Mouse (Mus musculus) megakaryocyte, embryonic 14.5 days (primary cell): ENCODE results near the gene Csnk1g2. TPM values are rescaled to one million over a fixed set of nuclear protein-coding genes. Genes with fewer than 3 reads are reported as not detected.

Experiments used
- H3K27me3 ChIP-seq: replicated peaks from 2 replicates; pipeline ENCODE3; 2012; ENCODE audit warnings: inconsistent platforms
- H3K36me3 ChIP-seq: replicated peaks from 2 replicates; pipeline ENCODE3; 2012; ENCODE audit warnings: low read length, inconsistent platforms, mixed read lengths
- H3K4me1 ChIP-seq: 2 replicates; pipeline ENCODE4 v1.6.1; 2012; ENCODE audit warnings: inconsistent platforms
- H3K4me3 ChIP-seq: replicated peaks from 2 replicates; pipeline ENCODE3; 2012; ENCODE audit warnings: moderate library complexity, mild to moderate bottlenecking, inconsistent platforms
- H3K9me3 ChIP-seq: 2 replicates; pipeline ENCODE4 v1.6.1; 2012; ENCODE audit warnings: inconsistent platforms
- FLI1 ChIP-seq: IDR thresholded peaks from 2 replicates; pipeline ENCODE4 v1.6.1; 2012; ENCODE audit warnings: low read length, inconsistent platforms, mixed read lengths
- GATA1 ChIP-seq: IDR thresholded peaks from 3 replicates; pipeline ENCODE4 v1.6.1; 2012; ENCODE audit warnings: mixed read lengths, low read length, inconsistent platforms, borderline replicate concordance
- polyA plus RNA-seq: library from polyadenylated mRNA; stranded (reverse); fragments of >175 nt; gene quantifications from 2 replicates; pipeline ENCODE4 v1.2.3, GENCODE M21; 2012; ENCODE audit warnings: low replicate concordance; ENCODE audit not compliant: insufficient read depth

Gene Csnk1g2
- polyA plus RNA-seq, 1 experiment: 476 TPM

- Histone ChIP-seq H3K36me3 (peaks cover 71% of the 10 kb centered on the region), H3K4me1 (peaks cover 81% of the 10 kb centered on the region), H3K9me3 (no peaks in the 10 kb centered on the region)
Observed at GRCm38 (mm10) chr10:80610116-80610785, 12.4 kb upstream of the Csnk1g2 start.

GRCm38 (mm10) chr10:80611024-80611423 lies 11.6 kb upstream of the Csnk1g2 start:
- H3K4me3 ChIP-seq: peak overlapping the region; percentile 77
- peaks cover 76% of the 10 kb centered on the region for H3K36me3 ChIP-seq
- peaks cover 84% of the 10 kb centered on the region for H3K4me1 ChIP-seq
- TF ChIP-seq FLI1 (no peak), GATA1 (no peak)
- H3K9me3 ChIP-seq: no peaks in the 10 kb centered on the region
- no peaks in the 10 kb centered on the region for H3K27me3 ChIP-seq

More at GRCm38 (mm10) chr10:80610116-80610785, 12.4 kb upstream of the Csnk1g2 start:
- TF ChIP-seq GATA1: no peak
- no peak for TF ChIP-seq FLI1
- peak overlapping the region; percentile 77 for H3K4me3 ChIP-seq
- no peaks in the 10 kb centered on the region for H3K27me3 ChIP-seq

GRCm38 (mm10) chr10:80611905-80612304 lies 10.7 kb upstream of the Csnk1g2 start:
- Histone ChIP-seq H3K9me3 (no peaks in the 10 kb centered on the region), H3K4me3 (no peak overlapping the region), H3K27me3 (no peaks in the 10 kb centered on the region), H3K4me1 (peaks cover 82% of the 10 kb centered on the region), H3K36me3 (peaks cover 72% of the 10 kb centered on the region)
- no peak for TF ChIP-seq GATA1
- no peak for TF ChIP-seq FLI1

GRCm38 (mm10) chr10:80613821-80614220 lies 8.8 kb upstream of the Csnk1g2 start:
- peaks cover 56% of the 10 kb centered on the region for H3K36me3 ChIP-seq
- H3K4me3 ChIP-seq: no peak overlapping the region
- TF ChIP-seq FLI1 (no peak), GATA1 (no peak)
- H3K4me1 ChIP-seq: peaks cover 77% of the 10 kb centered on the region
- H3K9me3 ChIP-seq: no peaks in the 10 kb centered on the region
- no peaks in the 10 kb centered on the region for H3K27me3 ChIP-seq

- TF ChIP-seq GATA1: no peak
- TF ChIP-seq FLI1: no peak
- H3K4me3 ChIP-seq: no peak overlapping the region
- no peaks in the 10 kb centered on the region for H3K9me3 ChIP-seq
- H3K4me1 ChIP-seq: peaks cover 73% of the 10 kb centered on the region
- H3K36me3 ChIP-seq: peaks cover 50% of the 10 kb centered on the region
- H3K27me3 ChIP-seq: no peaks in the 10 kb centered on the region
Observed at GRCm38 (mm10) chr10:80614351-80614750, 8.3 kb upstream of the Csnk1g2 start.

- TF ChIP-seq FLI1 (no peak), GATA1 (no peak)
- Histone ChIP-seq H3K9me3 (no peaks in the 10 kb centered on the region), H3K4me1 (peaks cover 64% of the 10 kb centered on the region), H3K4me3 (peak overlapping the region; percentile 56), H3K36me3 (peaks cover 35% of the 10 kb centered on the region), H3K27me3 (no peaks in the 10 kb centered on the region)
Observed at GRCm38 (mm10) chr10:80618181-80618580, 4.5 kb upstream of the Csnk1g2 start.

- peaks cover 29% of the 10 kb centered on the region for H3K36me3 ChIP-seq
- H3K9me3 ChIP-seq: no peaks in the 10 kb centered on the region
- TF ChIP-seq FLI1 (no peak), GATA1 (no peak)
- H3K4me1 ChIP-seq: peaks cover 70% of the 10 kb centered on the region
- H3K4me3 ChIP-seq: no peak overlapping the region
- H3K27me3 ChIP-seq: no peaks in the 10 kb centered on the region
Observed at GRCm38 (mm10) chr10:80619465-80620244, 3.0 kb upstream of the Csnk1g2 start.

- H3K27me3 ChIP-seq: no peaks in the 10 kb centered on the region
- no peak overlapping the region for H3K4me3 ChIP-seq
- peaks cover 29% of the 10 kb centered on the region for H3K36me3 ChIP-seq
- H3K4me1 ChIP-seq: peaks cover 72% of the 10 kb centered on the region
- TF ChIP-seq FLI1: no peak
- TF ChIP-seq GATA1: no peak
- H3K9me3 ChIP-seq: no peaks in the 10 kb centered on the region
Observed at GRCm38 (mm10) chr10:80620365-80620764, 2.3 kb upstream of the Csnk1g2 start.

- Histone ChIP-seq H3K9me3 (no peaks in the 10 kb centered on the region), H3K27me3 (no peaks in the 10 kb centered on the region), H3K4me3 (peak overlapping the region; percentile 100), H3K4me1 (peaks cover 75% of the 10 kb centered on the region), H3K36me3 (peaks cover 29% of the 10 kb centered on the region)
- no peak for TF ChIP-seq FLI1
- TF ChIP-seq GATA1: no peak
Observed at GRCm38 (mm10) chr10:80620796-80621689, 1.6 kb upstream of the Csnk1g2 start.

- Histone ChIP-seq H3K4me1 (peaks cover 75% of the 10 kb centered on the region), H3K9me3 (no peaks in the 10 kb centered on the region)
Observed at GRCm38 (mm10) chr10:80621690-80621939, 1.0 kb upstream of the Csnk1g2 start.

More at GRCm38 (mm10) chr10:80621690-80621939, 1.0 kb upstream of the Csnk1g2 start:
- Histone ChIP-seq H3K27me3 (no peaks in the 10 kb centered on the region), H3K36me3 (peaks cover 30% of the 10 kb centered on the region), H3K4me3 (peak overlapping the region; percentile 100)
- no peak for TF ChIP-seq FLI1
- no peak for TF ChIP-seq GATA1
